Mouse (Mus musculus): ENCODE results near the gene Acot11.

- TF ChIP-seq CTCF (IDR thresholded peaks at IDR 0.05; ENCODE audit: low read depth, low read length) (no peak), POLR2A (IDR thresholded peaks at IDR 0.05; ENCODE audit: borderline replicate concordance, low read depth, low read length) (no peak)
Measured at GRCm38 (mm10) chr4:106788627-106789026, 16.2 kb downstream of the Acot11 start.

Measured in bone marrow macrophage, adult 2 months (primary cell).